Mouse (Mus musculus) ES-E14 (cell line): ENCODE results near the gene 1810013L24Rik. TPM values are rescaled to one million over a fixed set of nuclear protein-coding genes. Genes with fewer than 3 reads are reported as not detected.

Experiments
- DNase-seq: peaks from one replicate; pipeline ENCODE4 v3.0.0-alpha.2; 2013; ENCODE audit warnings: low read depth, low spot score
- H3K27ac ChIP-seq: 2 replicates; pipeline ENCODE4 v1.5.1; 2012; ENCODE audit warnings: low read depth, mild to moderate bottlenecking, low read length, moderate library complexity, mixed read lengths; ENCODE audit not compliant: poor library complexity, insufficient read depth, severe bottlenecking
- H3K36me3 ChIP-seq: 2 replicates; pipeline ENCODE4 v1.6.1; 2012; ENCODE audit warnings: mild to moderate bottlenecking, low read length, moderate library complexity, mixed read lengths; ENCODE audit not compliant: control insufficient read depth, poor library complexity, insufficient read depth, severe bottlenecking
- H3K4me1 ChIP-seq, 2 experiments: fragments of 150-350 bp in 1 of 2; sonication (generic) in 1 of 2; 2 replicates each; pipeline ENCODE4 v1.6.1; 2012; ENCODE audit warnings: low read length in 2 of 2, mild to moderate bottlenecking in 1 of 2, mixed read lengths in 1 of 2; ENCODE audit not compliant: control insufficient read depth in 2 of 2, insufficient read depth in 2 of 2, poor library complexity in 1 of 2
- H3K4me3 ChIP-seq, 2 experiments: fragments of 150-350 bp in 1 of 2; sonication (generic) in 1 of 2; 2 replicates each; pipeline ENCODE4 v1.5.1; 2012; ENCODE audit warnings: low read length in 2 of 2, low read depth in 1 of 2, mild to moderate bottlenecking in 1 of 2, mixed read lengths in 1 of 2; ENCODE audit not compliant: insufficient read depth in 1 of 2, poor library complexity in 1 of 2, severe bottlenecking in 1 of 2
- H3K9ac ChIP-seq: 2 replicates; pipeline ENCODE4 v1.6.1; 2012; ENCODE audit warnings: low read depth, mild to moderate bottlenecking, low read length, mixed read lengths; ENCODE audit not compliant: poor library complexity, insufficient read depth, severe bottlenecking
- H3K9me3 ChIP-seq: fragments of 150-350 bp; sonication (generic); 2 replicates; pipeline ENCODE4 v1.6.1; 2012; ENCODE audit warnings: low read depth, mild to moderate bottlenecking, low read length; ENCODE audit not compliant: control insufficient read depth, insufficient read depth
- CHD2 ChIP-seq: IDR thresholded peaks from 2 replicates; pipeline ENCODE4 v1.6.1; 2014; ENCODE audit warnings: mild to moderate bottlenecking, low read depth, low read length, inconsistent platforms
- HCFC1 ChIP-seq: IDR thresholded peaks from 2 replicates; pipeline ENCODE4 v1.6.1; 2012; ENCODE audit warnings: low read length, inconsistent platforms, borderline replicate concordance; ENCODE audit not compliant: insufficient read depth
- MAFK ChIP-seq: IDR thresholded peaks from 2 replicates; pipeline ENCODE4 v1.6.1; 2014; ENCODE audit warnings: mild to moderate bottlenecking, low read depth, low read length, inconsistent platforms; ENCODE audit not compliant: insufficient read depth
- ZC3H11A ChIP-seq: IDR thresholded peaks from 2 replicates; pipeline ENCODE4 v1.6.1; 2012; ENCODE audit warnings: low read depth, mild to moderate bottlenecking, inconsistent platforms, low read length, borderline replicate concordance
- ZNF384 ChIP-seq: IDR thresholded peaks from 2 replicates; pipeline ENCODE4 v1.6.1; 2012; ENCODE audit warnings: low read depth, low read length, inconsistent platforms
- in situ Hi-C, 2 experiments: fragments of 600-800 bp; cut with MboI; formaldehyde crosslinking; loops; one replicate each; pipeline ENCODE4 v1.15.1; 2025; ENCODE audit warnings: low sequenced_read_pairs in 2 of 2, inconsistent platforms in 1 of 2; ENCODE audit not compliant: unreplicated experiment in 2 of 2
- total RNA-seq: library from RNA; depleted of rRNA; stranded (reverse); fragments of 300-350 nt; gene quantifications from 2 replicates; pipeline ENCODE4 v1.2.3, GENCODE M21; 2012

Gene 1810013L24Rik
- total RNA-seq, 1 experiment, result 47.4 TPM

DNA sequence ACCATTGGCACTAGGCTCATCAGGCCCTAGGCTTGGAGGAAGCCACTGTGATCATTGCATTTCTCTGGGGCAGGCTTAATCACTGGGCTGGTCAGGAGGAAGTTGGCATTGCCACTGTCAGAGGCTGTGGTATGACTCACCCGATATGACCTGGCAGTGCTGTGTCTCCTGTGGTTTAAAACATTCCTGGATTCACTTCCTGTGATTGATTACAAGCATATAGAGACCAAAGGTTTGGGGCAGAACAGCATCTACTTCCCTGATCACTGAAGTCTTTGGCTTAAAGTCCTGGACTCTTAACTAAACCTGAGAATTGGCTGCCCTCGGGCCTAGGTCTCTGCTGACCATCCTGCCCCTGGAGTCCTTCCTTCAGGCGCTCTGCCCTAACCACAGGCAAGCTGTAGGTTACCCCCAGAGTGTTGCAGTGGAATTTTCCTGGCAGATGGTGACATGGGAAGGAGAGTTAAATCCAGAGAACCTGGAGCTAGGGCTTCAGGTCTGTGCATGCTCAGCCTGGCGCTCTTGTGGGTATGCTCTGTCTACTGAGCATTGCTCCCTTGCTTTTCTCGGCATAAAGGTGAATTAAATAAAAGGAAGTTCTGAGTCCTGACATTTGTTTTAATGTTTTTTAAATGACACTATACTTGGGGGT is 32.6 kb downstream of the 1810013L24Rik start:
- no peaks in the 10 kb centered on the region for H3K9me3 ChIP-seq
- H3K27ac ChIP-seq, result no peak overlapping the region
- no peak overlapping the region for H3K4me3 ChIP-seq
- H3K4me1 ChIP-seq, result peaks cover 0 to 13% of the 10 kb centered on the region in 2 experiments; a peak in 2 of 4 replicates
- in situ Hi-C loops, result loop anchor here in 1 of 2 experiments (10.0 to 25.0 kb wide), 2 partner anchors 168 to 450 kb away; no protein-coding TSS in a partner anchor
- peaks cover 18% of the 10 kb centered on the region; the same call in 1 of the 2 replicates for H3K36me3 ChIP-seq
- DNase-seq, result no peak
- H3K9ac ChIP-seq, result no peak overlapping the region
- TF ChIP-seq CHD2 (no peak), MAFK (no peak), ZC3H11A (no peak), ZNF384 (no peak), HCFC1 (no peak)

DNA sequence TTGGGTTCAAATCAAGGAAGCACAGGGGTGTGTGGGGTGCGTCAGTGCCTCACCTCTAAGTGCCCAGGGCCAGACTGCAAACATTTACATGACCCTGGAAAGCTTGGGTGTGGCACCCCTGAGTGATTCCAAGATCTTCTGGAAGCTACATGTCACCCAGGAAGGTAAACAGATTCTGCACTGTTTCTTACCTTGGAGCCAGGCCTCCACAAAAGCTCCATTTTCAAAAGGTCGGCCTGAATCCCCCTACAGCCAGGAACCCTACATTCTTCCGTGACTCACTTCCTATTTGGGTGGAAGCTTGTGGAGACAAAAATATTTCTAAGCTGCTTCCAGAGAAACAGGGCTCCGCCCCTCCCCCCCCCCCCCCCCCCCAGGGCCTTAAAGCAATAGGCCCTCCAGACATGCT is 34.3 kb downstream of the 1810013L24Rik start:
- peaks cover 13% of the 10 kb centered on the region; the same call in 1 of the 2 replicates for H3K36me3 ChIP-seq
- peaks cover 0 to 13% of the 10 kb centered on the region in 2 experiments; a peak in 2 of 4 replicates for H3K4me1 ChIP-seq
- H3K27ac ChIP-seq, result no peak overlapping the region
- no peak overlapping the region for H3K9ac ChIP-seq
- no peak for DNase-seq
- in situ Hi-C loops, result loop anchor here in 1 of 2 experiments (10.0 to 25.0 kb wide), 2 partner anchors 169 to 452 kb away; no protein-coding TSS in a partner anchor
- H3K4me3 ChIP-seq, result no peak overlapping the region
- TF ChIP-seq ZC3H11A (no peak), MAFK (no peak), ZNF384 (no peak), HCFC1 (no peak), CHD2 (no peak)
- H3K9me3 ChIP-seq, result no peaks in the 10 kb centered on the region

DNA sequence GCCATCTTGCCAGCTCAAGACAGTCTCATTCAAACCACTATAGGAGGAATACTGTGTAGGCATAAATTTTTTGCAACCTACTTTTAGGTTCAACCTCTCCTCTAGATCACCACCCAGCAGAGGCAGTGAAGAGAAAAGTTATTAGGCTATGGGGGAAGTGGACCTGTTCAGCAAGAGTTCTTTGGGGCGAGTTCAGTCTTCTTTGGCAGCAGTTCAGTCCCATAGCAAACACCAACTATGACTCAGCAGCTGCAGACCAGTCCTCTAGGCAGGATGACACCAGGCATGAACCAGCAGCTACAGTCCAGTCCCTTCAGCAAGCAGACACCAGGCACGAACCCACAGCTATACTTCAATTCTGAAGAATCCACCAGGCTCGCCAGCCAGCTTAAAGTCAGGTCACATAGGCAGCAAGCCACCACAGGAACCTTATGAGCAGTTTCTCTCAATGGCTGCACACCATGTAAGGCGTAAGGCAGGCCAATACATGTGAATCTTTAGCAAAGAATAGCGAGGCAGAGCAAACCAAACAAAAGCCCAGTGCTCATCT is 37.6 kb downstream of the 1810013L24Rik start:
- Histone ChIP-seq H3K4me1 (peaks cover 3 to 18% of the 10 kb centered on the region in 2 experiments; a peak in 3 of 4 replicates), H3K9ac (no peak overlapping the region), H3K9me3 (no peaks in the 10 kb centered on the region), H3K4me3 (no peak overlapping the region), H3K36me3 (no peaks in the 10 kb centered on the region), H3K27ac (no peak overlapping the region)
- no peak for DNase-seq
- in situ Hi-C loops, result loop anchor here in 1 of 2 experiments (10.0 to 25.0 kb wide), 2 partner anchors 173 to 455 kb away; no protein-coding TSS in a partner anchor
- no peak for TF ChIP-seq ZC3H11A
- no peak for TF ChIP-seq HCFC1
- TF ChIP-seq CHD2, result no peak
- TF ChIP-seq MAFK, result no peak
- no peak for TF ChIP-seq ZNF384

DNA sequence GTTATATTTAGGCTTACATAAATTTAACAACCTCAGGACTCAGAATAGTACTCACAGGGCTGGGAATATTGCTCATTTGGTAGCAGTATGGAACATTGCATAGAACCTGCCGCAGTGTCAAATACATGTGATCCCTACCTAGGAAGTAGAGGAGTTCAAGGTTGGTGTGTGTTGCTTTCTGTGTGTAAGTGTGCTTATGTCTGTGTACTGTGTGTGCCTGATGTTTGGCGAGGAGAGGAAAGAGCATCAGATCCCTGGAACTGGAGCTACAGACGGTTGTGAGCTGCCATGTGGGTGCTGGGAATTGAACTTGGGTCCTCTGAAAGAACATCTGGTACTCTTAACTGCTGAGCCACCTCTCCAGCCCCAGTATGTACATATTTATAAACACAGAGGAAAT is 38.6 kb downstream of the 1810013L24Rik start:
- peaks cover 4 to 22% of the 10 kb centered on the region in 2 experiments for H3K4me1 ChIP-seq
- no peaks in the 10 kb centered on the region for H3K9me3 ChIP-seq
- H3K36me3 ChIP-seq, result no peaks in the 10 kb centered on the region
- no peak overlapping the region for H3K4me3 ChIP-seq
- no peak overlapping the region for H3K27ac ChIP-seq
- no peak for DNase-seq
- no peak overlapping the region for H3K9ac ChIP-seq
- in situ Hi-C loops, result loop anchor here in 1 of 2 experiments (10.0 to 25.0 kb wide), 2 partner anchors 174 to 456 kb away; no protein-coding TSS in a partner anchor
- TF ChIP-seq ZC3H11A, result no peak
